Mouse (Mus musculus): ENCODE results near the gene Rtp3.

DNA sequence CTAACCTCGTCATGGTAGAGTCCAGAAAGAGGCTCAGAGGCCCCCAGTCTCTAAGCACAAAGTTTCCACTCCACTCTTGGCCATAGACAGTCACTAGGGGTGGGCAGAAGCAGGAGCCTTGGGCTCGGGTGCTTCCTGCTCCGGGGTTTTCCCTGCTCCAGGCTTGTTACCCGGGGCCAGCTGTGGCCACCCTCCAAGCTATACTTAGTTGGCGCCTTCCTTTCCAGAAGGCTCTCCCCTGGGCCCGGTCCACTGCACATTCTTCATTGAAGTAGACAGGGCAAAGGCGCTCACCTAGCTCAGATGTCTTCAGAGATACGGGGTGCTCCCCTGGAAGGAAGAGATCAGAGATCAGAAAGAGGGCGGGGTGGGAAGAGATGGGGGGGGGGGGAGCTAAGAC lies 21.2 kb upstream of the Rtp3 start:
- TF ChIP-seq CTCF (IDR thresholded peaks at IDR 0.05; ENCODE audit: low read depth, low read length) (no peak), POLR2A (IDR thresholded peaks at IDR 0.05; ENCODE audit: insufficient read depth, low read length) (no peak), EP300 (IDR thresholded peaks at IDR 0.05; ENCODE audit: insufficient read depth, low read depth, low read length) (no peak)

Data from ES-Bruce4 (cell line).